Mouse (Mus musculus) embryonic facial prominence, embryonic 13.5 days (tissue): ENCODE measurements around the gene Suco. TPM values are rescaled to one million over a fixed set of nuclear protein-coding genes. Genes with fewer than 3 reads are reported as not detected.
A peak's percentile ranks its signal among the peaks of the same experiment; 100 is the strongest.

Experiments used
- ATAC-seq: fragments of 200-750 bp; cut with Nextera tagmentation; 2 replicates; pipeline ENCODE4 v1.8.0; 2017; ENCODE audit warnings: low read depth; ENCODE audit not compliant: insufficient number of reproducible peaks, insufficient read depth, low FRiP score, low TSS enrichment
- H3K27ac ChIP-seq: fragments of 300-500 bp; sonication (generic); 2 replicates; pipeline ENCODE4 v1.5.1; 2015; ENCODE audit warnings: moderate library complexity, mild to moderate bottlenecking, inconsistent platforms
- H3K27me3 ChIP-seq: fragments of 300-500 bp; sonication (generic); 2 replicates; pipeline ENCODE4 v1.6.1; 2015; ENCODE audit warnings: mild to moderate bottlenecking, inconsistent platforms
- H3K36me3 ChIP-seq: fragments of 300-500 bp; sonication (generic); 2 replicates; pipeline ENCODE4 v1.6.1; 2015; ENCODE audit warnings: mild to moderate bottlenecking, inconsistent platforms
- H3K4me1 ChIP-seq: fragments of 300-500 bp; sonication (generic); 2 replicates; pipeline ENCODE4 v1.6.1; 2015; ENCODE audit warnings: inconsistent platforms
- H3K4me2 ChIP-seq: fragments of 300-500 bp; sonication (generic); 2 replicates; pipeline ENCODE4 v1.6.1; 2015; ENCODE audit warnings: moderate library complexity, mild to moderate bottlenecking, inconsistent platforms
- H3K4me3 ChIP-seq: fragments of 300-500 bp; sonication (generic); 2 replicates; pipeline ENCODE4 v1.5.1; 2015; ENCODE audit warnings: mild to moderate bottlenecking, inconsistent platforms
- H3K9ac ChIP-seq: fragments of 300-500 bp; sonication (generic); 2 replicates; pipeline ENCODE4 v1.6.1; 2015; ENCODE audit warnings: mild to moderate bottlenecking, inconsistent platforms
- H3K9me3 ChIP-seq: fragments of 300-500 bp; sonication (generic); 2 replicates; pipeline ENCODE4 v1.6.1; 2016; ENCODE audit warnings: inconsistent platforms
- WGBS: fragments of 180-500 bp; shearing (Covaris S2); methylation state at CpG from one replicate; pipeline ENCODE4 v1.1.7; 2015; ENCODE audit warnings: mixed read lengths; 5-methylcytosine and 5-hydroxymethylcytosine counted together
- polyA plus RNA-seq: library from polyadenylated mRNA; unstranded; fragments of >200 nt; fragmentation: Nextera tagmentation; extraction: Ambion mirVana; gene quantifications from 2 replicates; pipeline ENCODE4 v1.2.1, GENCODE M21; 2015

Suco gene
- polyA plus RNA-seq, 1 experiment from 2014 or later, result 25.2 TPM

DNA sequence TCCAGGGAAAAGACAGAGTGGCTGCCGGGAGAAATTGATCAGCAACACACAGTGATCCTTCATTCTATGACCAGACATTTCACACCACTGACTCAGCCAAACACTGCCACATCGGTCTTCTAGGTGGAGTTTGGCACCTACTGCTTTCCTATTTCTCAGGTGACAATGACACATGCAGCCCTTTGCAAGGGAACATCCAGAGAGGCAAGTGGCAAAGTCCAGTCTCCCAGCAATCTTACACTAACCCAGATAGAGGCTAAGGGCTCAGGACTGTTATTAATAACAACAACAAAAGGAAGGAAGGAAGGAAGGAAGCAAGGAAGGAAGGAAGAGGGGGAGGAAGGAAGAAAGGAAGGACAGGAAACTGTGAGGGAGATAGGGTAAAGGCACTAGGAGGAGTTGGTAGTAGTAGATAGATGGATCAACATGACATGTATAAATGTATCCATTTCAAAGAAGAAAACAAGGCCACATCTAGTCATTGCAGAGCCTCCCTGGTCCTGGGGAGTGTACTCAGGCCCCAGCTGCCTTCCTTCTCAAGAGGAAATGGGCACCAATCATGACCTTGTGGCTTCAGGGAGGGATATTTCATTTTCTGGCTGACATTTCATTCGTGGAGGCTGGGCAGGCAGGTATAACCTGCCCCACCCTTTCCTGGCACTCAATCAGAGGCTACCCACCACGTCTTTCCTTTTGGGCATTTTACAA is 36.6 kb upstream of the Suco start:
- ATAC-seq, result no peak
- no peaks in the 10 kb centered on the region for H3K9me3 ChIP-seq
- no peaks in the 10 kb centered on the region for H3K36me3 ChIP-seq
- H3K4me2 ChIP-seq, result no peak overlapping the region
- H3K4me1 ChIP-seq, result peaks cover 7% of the 10 kb centered on the region
- no peak overlapping the region for H3K9ac ChIP-seq
- H3K4me3 ChIP-seq, result no peak overlapping the region
- 61% methylated on average over 4 of the region's 4 CpGs for WGBS
- H3K27me3 ChIP-seq, result no peaks in the 10 kb centered on the region
- H3K27ac ChIP-seq, result no peak overlapping the region

DNA sequence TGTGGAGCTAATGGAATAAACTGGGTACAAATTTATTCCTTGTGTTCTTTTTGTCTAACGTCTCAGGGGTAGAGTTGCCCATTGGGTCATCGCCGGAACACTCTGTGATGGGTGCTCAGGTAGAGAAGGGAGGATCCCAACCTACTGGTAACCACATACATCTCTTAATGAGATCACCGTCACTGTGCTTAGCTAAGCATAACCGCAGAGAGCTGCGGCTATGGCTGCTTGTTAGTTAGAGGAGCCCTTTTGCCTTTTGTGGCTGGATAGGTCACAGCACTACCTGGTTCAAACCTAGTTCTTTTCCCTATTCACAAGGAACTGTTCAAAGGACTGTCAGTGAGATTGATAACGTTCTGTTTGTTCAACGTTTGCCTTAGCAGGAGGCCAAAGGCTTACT is 32.6 kb upstream of the Suco start:
- H3K36me3 ChIP-seq, result no peaks in the 10 kb centered on the region
- ATAC-seq, result no peak
- no peak overlapping the region for H3K27ac ChIP-seq
- no peak overlapping the region for H3K9ac ChIP-seq
- 86% methylated on average over 8 of the region's 8 CpGs for WGBS
- no peaks in the 10 kb centered on the region for H3K27me3 ChIP-seq
- H3K4me2 ChIP-seq, result no peak overlapping the region
- no peak overlapping the region for H3K4me3 ChIP-seq
- H3K4me1 ChIP-seq, result peaks cover 6% of the 10 kb centered on the region; the same call in 1 of the 2 replicates
- H3K9me3 ChIP-seq, result no peaks in the 10 kb centered on the region

DNA sequence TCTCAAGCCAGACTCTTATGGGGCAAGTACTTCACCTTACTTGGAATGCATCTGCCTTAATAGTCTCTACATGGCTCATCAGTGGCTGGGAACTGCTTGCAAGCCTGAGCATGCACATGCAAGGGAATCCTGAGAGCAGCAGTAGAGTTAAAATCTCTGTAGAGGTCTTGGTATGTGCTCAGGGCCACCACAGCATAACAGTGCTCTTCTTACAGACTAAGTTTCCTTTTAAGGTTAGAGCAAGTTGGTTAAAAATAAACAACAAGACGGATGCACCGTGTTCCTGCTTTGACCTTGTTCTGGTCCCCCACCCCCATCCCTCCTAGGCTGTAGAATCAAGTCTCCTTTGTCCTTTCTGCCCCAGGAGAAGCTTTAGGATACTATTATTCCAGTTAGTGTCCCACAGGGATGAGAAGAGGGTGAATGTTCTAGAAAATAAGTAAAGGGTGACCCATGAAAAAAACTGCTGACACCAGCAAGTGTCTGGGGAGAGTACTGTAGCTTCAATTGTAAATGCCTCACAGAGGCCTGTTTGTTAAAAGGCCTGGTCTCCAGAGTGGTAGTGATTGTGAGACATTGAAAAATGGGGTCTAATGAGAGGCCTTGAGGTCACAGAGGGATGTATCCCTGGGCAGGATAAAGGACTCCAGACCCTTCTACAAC is 31.4 kb upstream of the Suco start:
- H3K36me3 ChIP-seq, result no peaks in the 10 kb centered on the region
- no peak for ATAC-seq
- 14% methylated on average over 2 of the region's 2 CpGs for WGBS

DNA sequence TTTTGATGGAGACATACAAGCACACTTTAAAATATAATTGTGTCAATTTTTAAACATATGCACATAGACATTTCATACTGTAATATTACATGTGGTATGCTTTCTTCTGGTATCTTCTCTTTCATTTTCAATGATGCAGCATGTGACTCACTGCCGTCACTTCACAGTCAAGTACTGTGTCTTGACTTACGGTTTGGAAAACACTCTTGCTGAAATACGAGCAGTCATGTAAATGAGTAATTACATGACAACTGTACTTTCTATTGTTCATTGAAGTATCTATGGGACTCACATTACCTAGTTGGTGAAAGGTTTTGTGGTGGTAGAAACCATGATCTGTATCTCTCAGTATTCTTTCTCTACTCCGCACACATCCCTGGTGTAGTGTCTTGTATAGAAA is 30.6 kb upstream of the Suco start:
- no peak for ATAC-seq
- H3K4me1 ChIP-seq, result 0 out of 2 replicates have a peak, but pooled peaks cover 6% of the 10 kb centered on the region
- no peak overlapping the region for H3K27ac ChIP-seq
- 73% methylated on average over 4 of the region's 4 CpGs for WGBS
- no peak overlapping the region for H3K4me3 ChIP-seq
- no peak overlapping the region for H3K9ac ChIP-seq
- H3K4me2 ChIP-seq, result no peak overlapping the region
- H3K36me3 ChIP-seq, result no peaks in the 10 kb centered on the region
- H3K9me3 ChIP-seq, result no peaks in the 10 kb centered on the region
- no peaks in the 10 kb centered on the region for H3K27me3 ChIP-seq

More for the DNA sequence above, 31.4 kb upstream of the Suco start:
- H3K4me3 ChIP-seq, result no peak overlapping the region
- no peak overlapping the region for H3K4me2 ChIP-seq
- H3K9me3 ChIP-seq, result no peaks in the 10 kb centered on the region
- H3K27me3 ChIP-seq, result no peaks in the 10 kb centered on the region
- peak overlapping the region; percentile 24; the same call in 1 of the 2 replicates for H3K27ac ChIP-seq
- no peak overlapping the region for H3K9ac ChIP-seq
- H3K4me1 ChIP-seq, result 0 out of 2 replicates have a peak, but pooled peaks cover 6% of the 10 kb centered on the region

DNA sequence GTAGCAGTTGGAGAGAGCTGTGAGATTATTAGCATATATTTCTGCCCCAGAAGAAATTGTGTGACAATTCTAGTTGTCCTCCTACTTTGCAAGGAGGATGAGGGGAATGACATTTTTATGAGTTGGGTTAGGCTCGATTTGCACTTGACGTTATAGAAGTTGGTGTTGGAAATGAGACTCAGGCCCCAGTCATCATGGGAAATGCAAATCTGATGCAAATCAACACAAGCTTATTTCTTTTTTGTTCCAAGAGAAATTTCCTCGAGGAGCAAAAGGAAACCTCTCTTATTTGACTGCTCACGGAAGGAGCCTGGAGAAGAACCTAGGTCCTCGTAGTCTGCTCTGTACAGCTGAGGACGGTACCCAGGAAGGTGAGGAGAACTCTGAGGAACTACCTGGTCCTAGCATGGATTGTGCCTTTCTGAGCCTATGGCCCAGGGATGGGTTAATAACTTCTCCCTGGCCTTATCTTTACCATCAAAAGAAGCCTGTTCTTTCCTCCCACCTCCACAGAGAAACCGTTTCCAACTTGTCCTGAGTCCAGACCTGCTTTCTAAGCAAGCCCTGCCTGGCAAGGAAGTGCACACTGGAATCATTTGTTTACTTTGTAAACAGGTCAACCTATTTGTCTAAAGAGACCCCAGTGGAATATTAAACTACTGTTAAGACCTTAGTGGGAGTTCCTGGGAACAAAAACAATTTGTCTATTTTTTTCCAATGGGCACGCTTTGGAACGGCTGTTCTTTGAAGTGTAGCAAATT is 26.4 kb upstream of the Suco start:
- Histone ChIP-seq H3K27ac (no peak overlapping the region), H3K4me1 (0 out of 2 replicates have a peak, but pooled peaks cover 3% of the 10 kb centered on the region), H3K4me3 (no peak overlapping the region), H3K4me2 (no peak overlapping the region), H3K9ac (no peak overlapping the region), H3K9me3 (no peaks in the 10 kb centered on the region), H3K27me3 (no peaks in the 10 kb centered on the region), H3K36me3 (no peaks in the 10 kb centered on the region)
- no peak for ATAC-seq
- 73% methylated on average over 9 of the region's 9 CpGs for WGBS

DNA sequence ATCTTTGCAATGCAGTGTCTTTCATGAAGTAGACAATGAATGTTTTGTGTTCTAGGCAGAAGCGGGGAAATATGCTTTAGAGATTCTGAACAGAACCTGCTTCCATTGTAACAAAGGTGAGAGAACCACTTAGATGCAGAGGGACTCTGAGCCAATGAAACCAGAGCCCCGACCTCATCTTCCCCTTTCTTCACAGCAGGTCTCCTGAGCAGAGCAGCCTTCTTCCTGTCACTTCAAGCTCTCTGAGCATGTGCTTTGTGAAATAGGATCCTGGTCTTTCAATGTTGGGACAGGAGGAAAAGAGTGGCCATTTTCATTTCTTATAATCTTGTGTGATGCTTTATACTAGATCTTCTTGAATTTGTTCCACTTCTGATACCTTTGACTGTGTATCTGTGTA is 23.6 kb upstream of the Suco start:
- ATAC-seq, result no peak
- Histone ChIP-seq H3K36me3 (no peaks in the 10 kb centered on the region), H3K4me2 (no peak overlapping the region), H3K27me3 (no peaks in the 10 kb centered on the region), H3K9ac (no peak overlapping the region), H3K9me3 (no peaks in the 10 kb centered on the region), H3K27ac (no peak overlapping the region), H3K4me1 (no peaks in the 10 kb centered on the region), H3K4me3 (no peak overlapping the region)
- WGBS, result 53% methylated on average over 2 of the region's 2 CpGs

DNA sequence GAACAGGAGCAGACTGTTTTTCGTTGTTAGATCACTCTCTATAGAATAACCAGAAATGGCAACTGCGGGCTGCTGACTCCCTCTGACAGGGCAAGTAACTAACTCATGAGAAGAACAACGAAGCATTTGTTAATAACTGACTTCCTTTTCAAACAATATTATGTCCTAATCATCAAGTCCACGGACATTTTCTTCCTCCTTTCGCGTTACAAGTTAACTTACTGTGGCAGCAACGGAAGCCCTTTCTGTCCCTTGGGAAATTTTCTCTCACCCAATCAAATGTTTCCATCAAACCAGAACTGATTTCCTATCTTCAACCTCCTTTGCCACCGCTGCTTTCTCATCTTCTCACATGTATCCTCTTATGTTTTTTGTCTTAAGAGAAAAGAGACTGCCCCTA is 20.8 kb upstream of the Suco start:
- no peak overlapping the region for H3K9ac ChIP-seq
- H3K27me3 ChIP-seq, result no peaks in the 10 kb centered on the region
- no peaks in the 10 kb centered on the region for H3K36me3 ChIP-seq
- no peak overlapping the region for H3K4me3 ChIP-seq
- no peak overlapping the region for H3K4me2 ChIP-seq
- H3K4me1 ChIP-seq, result no peaks in the 10 kb centered on the region
- H3K9me3 ChIP-seq, result no peaks in the 10 kb centered on the region
- H3K27ac ChIP-seq, result no peak overlapping the region
- 68% methylated on average over 8 of the region's 8 CpGs for WGBS
- ATAC-seq, result no peak

DNA sequence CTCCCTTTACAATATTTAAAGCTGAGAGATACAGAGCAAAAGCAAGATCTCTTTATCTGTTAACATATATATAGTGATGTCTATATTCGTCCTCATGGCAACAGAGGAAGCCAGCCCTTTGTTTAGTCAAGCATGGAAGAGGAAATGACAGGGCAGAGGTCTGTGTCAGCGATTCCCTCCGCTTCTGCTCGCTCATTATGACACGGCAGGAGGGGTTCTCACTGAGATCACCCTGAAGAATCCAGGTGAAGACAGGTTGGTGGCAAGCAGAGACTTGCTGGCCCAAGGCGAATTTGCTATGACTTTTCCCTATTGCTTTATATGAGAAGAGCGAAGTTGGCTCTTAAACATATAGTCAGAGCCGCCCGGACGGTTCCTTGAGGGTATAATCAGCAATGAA is 19.6 kb upstream of the Suco start:
- H3K4me2 ChIP-seq, result no peak overlapping the region
- no peaks in the 10 kb centered on the region for H3K9me3 ChIP-seq
- H3K4me3 ChIP-seq, result no peak overlapping the region
- no peak overlapping the region for H3K27ac ChIP-seq
- H3K4me1 ChIP-seq, result no peaks in the 10 kb centered on the region
- H3K36me3 ChIP-seq, result no peaks in the 10 kb centered on the region
- H3K9ac ChIP-seq, result no peak overlapping the region
- ATAC-seq, result no peak
- WGBS, result 38% methylated on average over 10 of the region's 10 CpGs
- H3K27me3 ChIP-seq, result no peaks in the 10 kb centered on the region

DNA sequence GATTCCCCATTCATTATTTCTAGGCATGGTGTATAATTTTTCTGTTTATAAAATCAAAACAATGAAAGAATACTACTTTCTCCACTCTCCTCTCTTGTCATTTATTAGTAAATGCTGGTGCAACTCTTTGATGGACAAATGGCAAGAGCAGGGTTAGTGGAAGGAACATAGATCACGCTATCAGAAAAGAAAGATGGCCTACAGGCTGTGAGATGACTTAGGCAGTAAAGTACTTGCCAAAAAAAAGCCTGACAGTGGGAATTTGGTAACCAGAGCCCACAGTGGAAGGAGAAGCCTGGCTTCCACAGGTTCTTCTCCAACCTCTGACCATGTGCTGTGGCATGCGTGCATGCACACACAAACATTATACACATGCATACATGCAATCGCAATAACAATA is 18.5 kb upstream of the Suco start:
- Histone ChIP-seq H3K27me3 (no peaks in the 10 kb centered on the region), H3K9ac (no peak overlapping the region), H3K4me1 (no peaks in the 10 kb centered on the region), H3K4me3 (no peak overlapping the region), H3K36me3 (no peaks in the 10 kb centered on the region), H3K4me2 (no peak overlapping the region), H3K9me3 (no peaks in the 10 kb centered on the region), H3K27ac (no peak overlapping the region)
- ATAC-seq, result no peak
- WGBS, result 92% methylated on average over 3 of the region's 3 CpGs

DNA sequence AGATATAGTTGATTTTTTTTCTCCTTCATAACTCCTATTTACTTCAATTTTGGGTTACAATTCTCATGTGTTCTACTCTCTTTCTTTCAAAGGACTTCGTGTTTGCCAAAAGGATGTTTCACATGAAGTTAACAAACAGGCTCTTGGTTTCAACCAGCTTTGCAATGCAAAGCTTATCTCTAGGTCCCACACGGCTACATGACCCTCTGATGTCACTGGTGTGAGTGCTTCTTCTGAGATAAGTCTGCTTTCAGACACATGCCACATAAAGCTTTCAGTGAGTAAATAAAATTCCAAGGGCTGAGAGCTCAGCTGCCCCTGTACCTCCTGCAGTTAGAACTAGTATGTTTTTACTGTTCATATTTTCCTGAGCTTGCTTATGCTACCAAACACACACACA is 18.1 kb upstream of the Suco start:
- Histone ChIP-seq H3K4me2 (no peak overlapping the region), H3K4me3 (no peak overlapping the region), H3K27ac (no peak overlapping the region), H3K36me3 (no peaks in the 10 kb centered on the region), H3K9ac (no peak overlapping the region), H3K4me1 (no peaks in the 10 kb centered on the region), H3K9me3 (no peaks in the 10 kb centered on the region), H3K27me3 (no peaks in the 10 kb centered on the region)
- WGBS, result 71% methylated on average over 2 of the region's 2 CpGs
- no peak for ATAC-seq

DNA sequence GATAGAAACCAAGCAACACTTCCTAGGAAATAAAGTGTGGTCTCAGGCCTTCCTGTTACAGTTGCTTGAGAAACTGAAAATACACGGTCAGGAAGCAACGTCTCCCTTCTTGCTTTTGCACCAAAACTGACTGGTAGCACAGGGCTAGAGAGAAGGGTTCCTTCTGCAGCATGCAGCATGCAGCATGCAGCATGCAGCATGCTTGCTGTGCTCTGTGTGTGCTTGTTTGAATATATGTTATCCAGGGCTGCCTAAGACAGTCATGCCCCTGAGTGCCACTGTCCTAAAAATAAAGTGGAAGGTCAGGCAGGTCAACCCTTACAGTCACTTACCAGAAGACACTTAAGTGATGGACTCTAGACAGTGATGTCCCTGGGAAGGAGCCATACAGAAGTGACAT is 17.6 kb upstream of the Suco start:
- no peak overlapping the region for H3K4me3 ChIP-seq
- no peak overlapping the region for H3K27ac ChIP-seq
- 66% methylated on average over 2 of the region's 2 CpGs for WGBS
- no peak overlapping the region for H3K4me2 ChIP-seq
- no peaks in the 10 kb centered on the region for H3K27me3 ChIP-seq
- no peak for ATAC-seq
- H3K9me3 ChIP-seq, result no peaks in the 10 kb centered on the region
- H3K36me3 ChIP-seq, result no peaks in the 10 kb centered on the region
- no peak overlapping the region for H3K9ac ChIP-seq
- H3K4me1 ChIP-seq, result no peaks in the 10 kb centered on the region

DNA sequence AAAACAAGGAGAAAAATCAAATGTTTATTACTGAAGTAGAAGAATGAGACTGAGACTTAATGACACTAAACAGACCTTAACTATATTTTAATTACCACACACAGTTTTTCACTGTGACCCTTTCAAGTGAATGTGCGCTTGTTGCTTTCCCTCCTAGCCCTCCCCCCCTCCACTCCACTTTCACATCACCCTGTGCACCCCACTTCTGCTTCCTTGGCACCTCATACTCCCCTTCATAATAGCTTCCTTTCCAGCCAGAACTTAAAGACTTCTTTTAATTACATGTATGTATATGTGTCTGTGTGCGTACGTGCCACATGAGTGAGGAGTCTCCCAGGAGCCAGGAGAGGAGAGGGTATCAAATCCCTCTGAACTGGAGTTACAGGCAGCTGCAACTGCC is 12.3 kb upstream of the Suco start:
- Histone ChIP-seq H3K27me3 (no peaks in the 10 kb centered on the region), H3K4me1 (no peaks in the 10 kb centered on the region), H3K36me3 (no peaks in the 10 kb centered on the region), H3K4me3 (no peak overlapping the region), H3K9ac (no peak overlapping the region), H3K27ac (no peak overlapping the region), H3K4me2 (no peak overlapping the region), H3K9me3 (no peaks in the 10 kb centered on the region)
- ATAC-seq, result no peak
- WGBS, result 87% methylated on average over 3 of the region's 3 CpGs
